Mouse (Mus musculus) left cerebral cortex, adult 8-10 months (tissue): Measurements from ENCODE around the gene Zfyve27. TPM values are rescaled to one million over a fixed set of nuclear protein-coding genes. Genes with fewer than 3 reads are reported as not detected.
A peak's percentile ranks its signal among the peaks of the same experiment; 100 is the strongest.

ENCODE experiments used
- DNase-seq, 2 experiments: peaks; one replicate each; pipeline ENCODE4 v3.0.0; 2022; ENCODE audit warnings: low spot score in 2 of 2
- total RNA-seq, 4 experiments: library from RNA; stranded (reverse); gene quantifications; 2 replicates each; pipeline ENCODE4 v1.2.4; 2022

Gene Zfyve27
- total RNA-seq, 4 experiments from 2014 or later: 78.2 to 101 (median 83.5) TPM

- DNase-seq: peak in 1 of 2 experiments; percentile 75
Observed at GRCm38 (mm10) chr19:42237602-42238340, 74.0 kb downstream of the Zfyve27 start.

- peak in 1 of 2 experiments; percentile 53 for DNase-seq
Observed at GRCm38 (mm10) chr19:42238341-42238715, 74.6 kb downstream of the Zfyve27 start.

GRCm38 (mm10) chr19:42240881-42241280 is 77.1 kb downstream of the Zfyve27 start:
- DNase-seq: no peak

DNA sequence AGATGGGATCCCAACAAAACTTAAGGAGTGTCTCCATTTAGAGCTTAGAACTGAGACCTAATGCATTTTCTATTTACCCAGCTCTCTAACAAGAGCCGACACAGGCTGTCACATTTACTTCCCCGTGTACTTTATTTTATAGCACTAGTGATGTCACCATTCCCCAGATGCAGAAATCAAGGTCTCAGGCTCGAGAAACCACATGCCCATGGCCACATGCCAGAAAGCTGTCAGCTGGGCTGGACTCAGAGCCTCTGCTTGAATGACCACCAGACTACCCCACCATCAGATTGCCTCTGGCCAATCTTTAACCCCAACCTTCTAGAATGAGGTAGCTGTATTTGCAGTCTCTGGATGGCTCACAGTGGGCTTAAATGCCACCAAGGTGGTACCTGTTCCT is 79.7 kb downstream of the Zfyve27 start:
- DNase-seq: no peak

Other genes starting within 250 kb of the Zfyve27 start
- 10 to 100 TPM; 26.0 to 31.7 (median 29.0) TPM for gene Exosc1, start 230.5 kb upstream of the Zfyve27 start, total RNA-seq
- gene Zdhhc16, start 230.5 kb upstream of the Zfyve27 start, total RNA-seq: 10 to 100 TPM; 38.1 to 43.7 (median 42.7) TPM
- gene Mms19, start 182.8 kb upstream of the Zfyve27 start, total RNA-seq: 10 to 100 TPM; 29.3 to 43.8 (median 34.7) TPM
- 10 to 100 TPM; 12.0 to 13.2 (median 12.5) TPM for gene Ubtd1, start 182.2 kb upstream of the Zfyve27 start, total RNA-seq
- gene Ankrd2, start 128.0 kb upstream of the Zfyve27 start, total RNA-seq: under 1 TPM in 2 of 4 experiments, not detected in 2; 0.62 to 0.81 TPM
- 1 to 10 TPM; 4.8 to 6.0 (median 5.2) TPM for gene Hoga1, start 118.3 kb upstream of the Zfyve27 start, total RNA-seq
- 1 to 10 TPM in 1 of 4 experiments, under 1 TPM in 3; 0.36 to 1.2 (median 0.84) TPM for gene 4933411K16Rik, start 111.7 kb upstream of the Zfyve27 start, total RNA-seq
- 10 to 100 TPM; 64.8 to 72.4 (median 68.3) TPM for gene Morn4, start 77.6 kb upstream of the Zfyve27 start, total RNA-seq
- gene Pi4k2a, start 73.5 kb upstream of the Zfyve27 start, total RNA-seq: 10 to 100 TPM; 64.0 to 69.1 (median 66.9) TPM
- 10 to 100 TPM; 28.3 to 30.5 (median 29.8) TPM for gene Avpi1, start 34.9 kb upstream of the Zfyve27 start, total RNA-seq
- 10 to 100 TPM in 1 of 4 experiments, 1 to 10 TPM in 3; 8.7 to 10.2 (median 9.0) TPM for gene Marveld1, start 16.6 kb upstream of the Zfyve27 start, total RNA-seq
- 1 to 10 TPM; 1.9 to 4.1 (median 2.6) TPM for gene Sfrp5, start 38.3 kb downstream of the Zfyve27 start, total RNA-seq
- 100 to 1,000 TPM in 2 of 4 experiments, 10 to 100 TPM in 2; 89.8 to 107 (median 99.9) TPM for gene Golga7b, start 83.6 kb downstream of the Zfyve27 start, total RNA-seq